Mouse (Mus musculus): Measurements from ENCODE around the gene Astn1. TPM values are rescaled to one million over a fixed set of nuclear protein-coding genes. Genes with fewer than 3 reads are reported as not detected.

Astn1 gene
- total and polyA plus RNA-seq, 2 experiments from 2014 or later = 0.10 to 0.95 TPM

GRCm38 (mm10) chr1:158510478-158511207 lies 148.6 kb downstream of the Astn1 start:
- Histone ChIP-seq H3K9ac (replicated peaks; ENCODE audit: low read depth, low read length) (no peak overlapping the region), H3K27ac (ENCODE audit: low read depth) (no peak overlapping the region), H3K4me2 (ENCODE audit: low read depth, low read length) (no peak overlapping the region), H3K4me1 (ENCODE audit: control insufficient read depth, insufficient read depth) (no peaks in the 10 kb centered on the region), H3K4me3 (ENCODE audit: low read depth, low read length) (no peak overlapping the region), H3K27me3 (ENCODE audit: control insufficient read depth, insufficient read depth, low read length) (no peaks in the 10 kb centered on the region), H3K36me3 (replicated peaks; ENCODE audit: control insufficient read depth, insufficient read depth, low read length) (no peaks in the 10 kb centered on the region), H3K9me3 (replicated peaks; ENCODE audit: control insufficient read depth, low read length) (no peaks in the 10 kb centered on the region)
- WGBS = 86% methylated on average over 15 of the region's 15 CpGs
- no peak for ATAC-seq (ENCODE audit: insufficient read depth, low read depth)
- DNase-seq (ENCODE audit: low spot score) = no peak
- TF ChIP-seq CTCF (IDR thresholded peaks at IDR 0.05; ENCODE audit: low read depth) = no peak
- TF ChIP-seq EP300 (IDR thresholded peaks at IDR 0.05; ENCODE audit: low read depth) = no peak

- TF ChIP-seq EP300 (IDR thresholded peaks at IDR 0.05; ENCODE audit: low read depth) (no peak), CTCF (IDR thresholded peaks at IDR 0.05; ENCODE audit: low read depth) (no peak)
- no peak for ATAC-seq (ENCODE audit: insufficient read depth, low read depth)
- no peak overlapping the region for H3K27ac ChIP-seq (ENCODE audit: low read depth)
- no peak overlapping the region for H3K9ac ChIP-seq (replicated peaks; ENCODE audit: low read depth, low read length)
- no peak for DNase-seq (ENCODE audit: low spot score)
- H3K4me1 ChIP-seq (ENCODE audit: control insufficient read depth, insufficient read depth) = no peaks in the 10 kb centered on the region
- no peaks in the 10 kb centered on the region for H3K9me3 ChIP-seq (replicated peaks; ENCODE audit: control insufficient read depth, low read length)
- H3K36me3 ChIP-seq (replicated peaks; ENCODE audit: control insufficient read depth, insufficient read depth, low read length) = no peaks in the 10 kb centered on the region
- H3K4me2 ChIP-seq (ENCODE audit: low read depth, low read length) = no peak overlapping the region
- no peaks in the 10 kb centered on the region for H3K27me3 ChIP-seq (ENCODE audit: control insufficient read depth, insufficient read depth, low read length)
- no peak overlapping the region for H3K4me3 ChIP-seq (ENCODE audit: low read depth, low read length)
Measured at GRCm38 (mm10) chr1:158512089-158512488, 150.0 kb downstream of the Astn1 start.

GRCm38 (mm10) chr1:158512636-158513035 lies 150.6 kb downstream of the Astn1 start:
- no peak overlapping the region for H3K4me3 ChIP-seq (ENCODE audit: low read depth, low read length)
- DNase-seq (ENCODE audit: low spot score) = no peak
- H3K4me1 ChIP-seq (ENCODE audit: control insufficient read depth, insufficient read depth) = no peaks in the 10 kb centered on the region
- TF ChIP-seq CTCF (IDR thresholded peaks at IDR 0.05; ENCODE audit: low read depth) = no peak
- TF ChIP-seq EP300 (IDR thresholded peaks at IDR 0.05; ENCODE audit: low read depth) = no peak
- no peak overlapping the region for H3K9ac ChIP-seq (replicated peaks; ENCODE audit: low read depth, low read length)
- H3K4me2 ChIP-seq (ENCODE audit: low read depth, low read length) = no peak overlapping the region
- 78% methylated on average over 6 of the region's 6 CpGs for WGBS
- H3K27ac ChIP-seq (ENCODE audit: low read depth) = no peak overlapping the region
- no peaks in the 10 kb centered on the region for H3K36me3 ChIP-seq (replicated peaks; ENCODE audit: control insufficient read depth, insufficient read depth, low read length)
- no peaks in the 10 kb centered on the region for H3K27me3 ChIP-seq (ENCODE audit: control insufficient read depth, insufficient read depth, low read length)
- no peak for ATAC-seq (ENCODE audit: insufficient read depth, low read depth)
- H3K9me3 ChIP-seq (replicated peaks; ENCODE audit: control insufficient read depth, low read length) = no peaks in the 10 kb centered on the region

DNA sequence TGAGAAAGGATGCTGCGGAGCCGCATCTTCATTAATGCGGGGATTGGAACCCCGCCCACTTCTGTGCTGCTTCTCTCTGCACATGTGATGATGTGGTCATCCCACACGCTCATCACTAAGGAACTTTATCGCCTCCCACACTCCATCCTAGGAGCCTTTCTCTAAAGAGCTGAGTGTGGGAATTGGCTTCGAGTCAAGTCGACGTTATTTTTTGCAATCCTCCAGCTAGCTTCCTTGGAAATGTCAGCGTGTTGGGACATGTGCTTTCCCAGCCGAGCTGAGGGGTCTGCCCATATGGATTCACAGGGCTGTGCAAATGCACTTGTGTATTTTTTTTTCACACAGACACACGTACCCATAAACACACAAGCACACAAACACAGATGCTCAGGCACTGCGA lies 151.5 kb downstream of the Astn1 start:
- Histone ChIP-seq H3K4me1 (ENCODE audit: control insufficient read depth, insufficient read depth) (no peaks in the 10 kb centered on the region), H3K36me3 (replicated peaks; ENCODE audit: control insufficient read depth, insufficient read depth, low read length) (no peaks in the 10 kb centered on the region), H3K27ac (ENCODE audit: low read depth) (no peak overlapping the region), H3K27me3 (ENCODE audit: control insufficient read depth, insufficient read depth, low read length) (no peaks in the 10 kb centered on the region), H3K9ac (replicated peaks; ENCODE audit: low read depth, low read length) (no peak overlapping the region), H3K9me3 (replicated peaks; ENCODE audit: control insufficient read depth, low read length) (no peaks in the 10 kb centered on the region), H3K4me2 (ENCODE audit: low read depth, low read length) (no peak overlapping the region), H3K4me3 (ENCODE audit: low read depth, low read length) (no peak overlapping the region)
- TF ChIP-seq CTCF (IDR thresholded peaks at IDR 0.05; ENCODE audit: low read depth) = no peak
- TF ChIP-seq EP300 (IDR thresholded peaks at IDR 0.05; ENCODE audit: low read depth) = no peak
- ATAC-seq (ENCODE audit: insufficient read depth, low read depth) (0 out of 2 replicates have a peak, but pooled peaks have one; percentile 49), DNase-seq (ENCODE audit: low spot score) (peak; percentile 27)
- 62% methylated on average over 13 of the region's 13 CpGs for WGBS

GRCm38 (mm10) chr1:158516558-158516957 lies 154.5 kb downstream of the Astn1 start:
- 77% methylated on average over 4 of the region's 4 CpGs for WGBS
- TF ChIP-seq CTCF (IDR thresholded peaks at IDR 0.05; ENCODE audit: low read depth) (no peak), EP300 (IDR thresholded peaks at IDR 0.05; ENCODE audit: low read depth) (no peak)
- no peak for ATAC-seq (ENCODE audit: insufficient read depth, low read depth)

DNA sequence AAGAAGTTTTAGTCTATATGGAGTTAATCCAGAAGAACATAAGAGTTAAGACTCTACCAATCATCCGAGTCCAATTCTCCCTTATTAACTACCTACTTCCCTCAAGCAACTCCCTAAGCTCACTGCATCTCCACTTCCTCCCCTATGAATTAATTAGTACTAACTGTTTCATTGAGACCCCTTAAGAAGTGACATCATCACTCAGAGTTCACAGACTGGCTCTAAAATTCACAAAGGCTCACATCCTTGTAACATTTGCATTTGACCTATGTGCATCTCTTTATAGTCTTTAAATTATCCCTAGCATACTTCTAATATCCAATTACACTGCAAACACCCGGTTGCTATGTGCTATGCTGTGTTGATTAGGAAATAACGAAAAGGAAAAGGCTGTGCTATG lies 174.1 kb downstream of the Astn1 start:
- H3K36me3 ChIP-seq (replicated peaks; ENCODE audit: control insufficient read depth, insufficient read depth, low read length) = no peaks in the 10 kb centered on the region
- 74% methylated on average over 3 of the region's 3 CpGs for WGBS
- TF ChIP-seq EP300 (IDR thresholded peaks at IDR 0.05; ENCODE audit: low read depth) (no peak), CTCF (IDR thresholded peaks at IDR 0.05; ENCODE audit: low read depth) (no peak)
- no peak overlapping the region for H3K4me3 ChIP-seq (ENCODE audit: low read depth, low read length)
- no peak for ATAC-seq (ENCODE audit: insufficient read depth, low read depth)
- DNase-seq (ENCODE audit: low spot score) = no peak
- no peak overlapping the region for H3K27ac ChIP-seq (ENCODE audit: low read depth)
- no peaks in the 10 kb centered on the region for H3K27me3 ChIP-seq (ENCODE audit: control insufficient read depth, insufficient read depth, low read length)
- H3K4me1 ChIP-seq (ENCODE audit: control insufficient read depth, insufficient read depth) = no peaks in the 10 kb centered on the region
- no peak overlapping the region for H3K4me2 ChIP-seq (ENCODE audit: low read depth, low read length)
- no peak overlapping the region for H3K9ac ChIP-seq (replicated peaks; ENCODE audit: low read depth, low read length)
- no peaks in the 10 kb centered on the region for H3K9me3 ChIP-seq (replicated peaks; ENCODE audit: control insufficient read depth, low read length)

More at GRCm38 (mm10) chr1:158516558-158516957, 154.5 kb downstream of the Astn1 start:
- H3K9me3 ChIP-seq (replicated peaks; ENCODE audit: control insufficient read depth, low read length) = no peaks in the 10 kb centered on the region
- no peaks in the 10 kb centered on the region for H3K27me3 ChIP-seq (ENCODE audit: control insufficient read depth, insufficient read depth, low read length)
- no peaks in the 10 kb centered on the region for H3K36me3 ChIP-seq (replicated peaks; ENCODE audit: control insufficient read depth, insufficient read depth, low read length)
- H3K4me2 ChIP-seq (ENCODE audit: low read depth, low read length) = no peak overlapping the region
- no peak overlapping the region for H3K9ac ChIP-seq (replicated peaks; ENCODE audit: low read depth, low read length)
- H3K4me3 ChIP-seq (ENCODE audit: low read depth, low read length) = no peak overlapping the region
- no peak for DNase-seq (ENCODE audit: low spot score)
- H3K27ac ChIP-seq (ENCODE audit: low read depth) = no peak overlapping the region
- H3K4me1 ChIP-seq (ENCODE audit: control insufficient read depth, insufficient read depth) = no peaks in the 10 kb centered on the region
